ENCODE assay signal across 8 mouse cellular contexts in genomic region chr1:128358276-128358675, GRCm38 (mm10). TPM values are rescaled to one million over a fixed set of nuclear protein-coding genes. Genes with fewer than 3 reads are reported as not detected.
A peak's percentile ranks its signal among the peaks of the same experiment; 100 is the strongest.
DNase-seq lines count a peak whose midpoint lies in the region; ATAC-seq lines count a peak whose summit lies in the region.

No protein-coding gene starts in this region.

- DNase-seq in lung, adult 18-20 months, result no peak
- DNase-seq in adrenal gland, postnatal 14 days, result peak; percentile 44
- DNase-seq in midbrain, embryonic 11.5 days (ENCODE audit: low spot score, missing footprints), result no peak
- no peak for DNase-seq in Muller cell, postnatal 12 days (ENCODE audit: inconsistent ontology term)
- DNase-seq in right cerebral cortex, adult 2 months (ENCODE audit: low spot score in 2 of 2), result no peak
- DNase-seq in frontal cortex, postnatal 36 days (ENCODE audit: low spot score in 2 of 2), result no peak

- no peaks in the 10 kb centered on the region for H3K27me3 ChIP-seq in lung, embryonic 15.5 days
- H3K27me3 ChIP-seq in forebrain, embryonic 16.5 days (replicated peaks; ENCODE audit: control insufficient read depth, insufficient read depth, low read length), result no peaks in the 10 kb centered on the region
- H3K27me3 ChIP-seq in midbrain, embryonic 11.5 days (ENCODE audit: control insufficient read depth, insufficient read depth, low read length), result no peaks in the 10 kb centered on the region

- H3K4me1 ChIP-seq in lung, embryonic 15.5 days, result peaks cover 20% of the 10 kb centered on the region
- peaks cover 17% of the 10 kb centered on the region for H3K4me1 ChIP-seq in forebrain, embryonic 16.5 days (replicated peaks; ENCODE audit: control insufficient read depth, insufficient read depth, low read length)
- H3K4me1 ChIP-seq in midbrain, embryonic 11.5 days (ENCODE audit: control insufficient read depth, insufficient read depth, low read length), result peaks cover 19% of the 10 kb centered on the region

- peak overlapping the region; percentile 72 for H3K9ac ChIP-seq in lung, embryonic 15.5 days
- peak overlapping the region; percentile 22; the same call in 1 of the 2 replicates for H3K9ac ChIP-seq in forebrain, embryonic 16.5 days (replicated peaks; ENCODE audit: low read depth, low read length)
- H3K9ac ChIP-seq in midbrain, embryonic 11.5 days (ENCODE audit: low read length), result peak overlapping the region; percentile 79

- peak overlapping the region; percentile 62 for H3K4me3 ChIP-seq in lung, embryonic 15.5 days
- H3K4me3 ChIP-seq in forebrain, embryonic 16.5 days (replicated peaks; ENCODE audit: low read length), result peak overlapping the region; percentile 84
- peak overlapping the region; percentile 75 for H3K4me3 ChIP-seq in midbrain, embryonic 11.5 days (ENCODE audit: low read depth, low read length)

- H3K27ac ChIP-seq in lung, embryonic 15.5 days, result 0 out of 2 replicates have a peak overlapping the region, but pooled peaks have one; percentile 90
- no peak overlapping the region for H3K27ac ChIP-seq in forebrain, embryonic 16.5 days (ENCODE audit: low read length)
- H3K27ac ChIP-seq in midbrain, embryonic 11.5 days (ENCODE audit: low read depth, low read length), result no peak overlapping the region

- WGBS in lung, embryonic 15.5 days, result 44% methylated on average over 6 of the region's 6 CpGs
- 59% methylated on average over 6 of the region's 6 CpGs for WGBS in forebrain, embryonic 16.5 days
- WGBS in midbrain, embryonic 11.5 days, result 70% methylated on average over 6 of the region's 6 CpGs

- ATAC-seq in lung, embryonic 15.5 days (ENCODE audit: borderline replicate concordance, extremely low read depth, low FRiP score, low TSS enrichment), result no peak
- ATAC-seq in forebrain, embryonic 16.5 days, result no peak
- no peak for ATAC-seq in midbrain, embryonic 11.5 days (ENCODE audit: low FRiP score)

- no peaks in the 10 kb centered on the region for H3K9me3 ChIP-seq in lung, embryonic 15.5 days
- H3K9me3 ChIP-seq in forebrain, embryonic 16.5 days (ENCODE audit: control insufficient read depth, low read length), result no peaks in the 10 kb centered on the region
- H3K9me3 ChIP-seq in midbrain, embryonic 11.5 days (ENCODE audit: control insufficient read depth, low read length), result no peaks in the 10 kb centered on the region

- H3K4me2 ChIP-seq in lung, embryonic 15.5 days, result peak overlapping the region; percentile 60
- H3K4me2 ChIP-seq in forebrain, embryonic 16.5 days (ENCODE audit: low read length), result peak overlapping the region; percentile 79
- H3K4me2 ChIP-seq in midbrain, embryonic 11.5 days, result peak overlapping the region; percentile 47

- peaks cover 35% of the 10 kb centered on the region for H3K36me3 ChIP-seq in lung, embryonic 15.5 days
- H3K36me3 ChIP-seq in forebrain, embryonic 16.5 days (ENCODE audit: control insufficient read depth, insufficient read depth), result peaks cover 8% of the 10 kb centered on the region
- H3K36me3 ChIP-seq in midbrain, embryonic 11.5 days (ENCODE audit: control insufficient read depth, insufficient read depth, low read length), result peaks cover 14% of the 10 kb centered on the region; the same call in 1 of the 2 replicates

RNA-seq across cellular contexts. Expression of gene Mcm6, which starts 1.2 kb away (rescaled TPM):
- 266 and 268 TPM in 2 replicates for polyA plus RNA-seq in lung, embryonic 15.5 days (2015; fragmentation: Nextera tagmentation; extraction: Ambion mirVana)
- total RNA-seq in adrenal gland, postnatal 14 days (2021), result 49.6 and 56.3 TPM in 2 replicates
- 95.3 and 113 TPM in 2 replicates for polyA plus RNA-seq in forebrain, embryonic 16.5 days (2015; fragmentation: Nextera tagmentation; extraction: Ambion mirVana)
- polyA plus RNA-seq in midbrain, embryonic 11.5 days (2014; fragmentation: Nextera tagmentation; extraction: Ambion mirVana), result 315 and 320 TPM in 2 replicates

RNA-seq across cellular contexts. Expression of gene Lct, which starts 30.2 kb away (rescaled TPM):
- 0.03 and 0.09 TPM in 2 replicates for polyA plus RNA-seq in lung, embryonic 15.5 days (2015; fragmentation: Nextera tagmentation; extraction: Ambion mirVana)
- 0.08 and 0.11 TPM in 2 replicates for total RNA-seq in adrenal gland, postnatal 14 days (2021)
- polyA plus RNA-seq in forebrain, embryonic 16.5 days (2015; fragmentation: Nextera tagmentation; extraction: Ambion mirVana), result 0.09 and 0.17 TPM in 2 replicates
- 0.40 TPM in 1 of 2 replicates, not detected in the other for polyA plus RNA-seq in midbrain, embryonic 11.5 days (2014; fragmentation: Nextera tagmentation; extraction: Ambion mirVana)

RNA-seq across cellular contexts. Expression of gene Dars, which starts 58.9 kb away (rescaled TPM):
- 178 and 179 TPM in 2 replicates for polyA plus RNA-seq in lung, embryonic 15.5 days (2015; fragmentation: Nextera tagmentation; extraction: Ambion mirVana)
- total RNA-seq in adrenal gland, postnatal 14 days (2021), result 85.9 and 87.5 TPM in 2 replicates
- polyA plus RNA-seq in forebrain, embryonic 16.5 days (2015; fragmentation: Nextera tagmentation; extraction: Ambion mirVana), result 136 and 159 TPM in 2 replicates
- 126 and 148 TPM in 2 replicates for polyA plus RNA-seq in midbrain, embryonic 11.5 days (2014; fragmentation: Nextera tagmentation; extraction: Ambion mirVana)

Comparison
In these comparisons a context has a peak if more than half of its experiments do, and no peak if none do; other contexts are left out.
1. H3K9ac ChIP-seq: peak in every context shown above with its lines; median percentile 79 in midbrain, embryonic 11.5 days; 72 in lung, embryonic 15.5 days; 22 in forebrain, embryonic 16.5 days.